Mouse (Mus musculus): ENCODE results near the gene Cbl.

The Cbl gene

GRCm38 (mm10) chr9:44233802-44234478 is at the start of gene Cbl:
TSS of gene Cbl (minus strand) at chr9:44234049.
- DNase-seq (ENCODE audit: low read depth, low spot score): peak; percentile 94

GRCm38 (mm10) chr9:44283183-44283582 is 49.3 kb upstream of the Cbl start:
- DNase-seq (ENCODE audit: low read depth, low spot score): no peak

GRCm38 (mm10) chr9:44269973-44270372 is 36.1 kb upstream of the Cbl start:
- DNase-seq (ENCODE audit: low read depth, low spot score): no peak

- no peak for DNase-seq (ENCODE audit: low read depth, low spot score)
Observed at GRCm38 (mm10) chr9:44269077-44269476, 35.2 kb upstream of the Cbl start.

GRCm38 (mm10) chr9:44268432-44268831 is 34.6 kb upstream of the Cbl start, which contains the start of gene Nlrx1:
TSS of gene Nlrx1 (minus strand) at chr9:44268599.
- no peak for DNase-seq (ENCODE audit: low read depth, low spot score)

GRCm38 (mm10) chr9:44268027-44268360 is 34.1 kb upstream of the Cbl start:
- peak; percentile 44 for DNase-seq (ENCODE audit: low read depth, low spot score)

GRCm38 (mm10) chr9:44267319-44268026 is 33.6 kb upstream of the Cbl start:
- DNase-seq (ENCODE audit: low read depth, low spot score): no peak

- peak; percentile 76 for DNase-seq (ENCODE audit: low read depth, low spot score)
Observed at GRCm38 (mm10) chr9:44266478-44267226, 32.8 kb upstream of the Cbl start.

- no peak for DNase-seq (ENCODE audit: low read depth, low spot score)
Observed at GRCm38 (mm10) chr9:44261388-44261787, 27.5 kb upstream of the Cbl start.

GRCm38 (mm10) chr9:44259014-44259413 is 25.2 kb upstream of the Cbl start:
- no peak for DNase-seq (ENCODE audit: low read depth, low spot score)

- no peak for DNase-seq (ENCODE audit: low read depth, low spot score)
Observed at GRCm38 (mm10) chr9:44256213-44256612, 22.4 kb upstream of the Cbl start.

GRCm38 (mm10) chr9:44255136-44255521 is 21.3 kb upstream of the Cbl start:
- no peak for DNase-seq (ENCODE audit: low read depth, low spot score)

GRCm38 (mm10) chr9:44254508-44255135 is 20.8 kb upstream of the Cbl start:
- DNase-seq (ENCODE audit: low read depth, low spot score): no peak

- DNase-seq (ENCODE audit: low read depth, low spot score): no peak
Observed at GRCm38 (mm10) chr9:44253441-44253840, 19.6 kb upstream of the Cbl start.

- DNase-seq (ENCODE audit: low read depth, low spot score): no peak
Observed at GRCm38 (mm10) chr9:44251314-44251713, 17.5 kb upstream of the Cbl start, which contains the start of gene Pdzd3. TSS of gene Pdzd3 (minus strand) at chr9:44251471.

GRCm38 (mm10) chr9:44250445-44250844 is 16.6 kb upstream of the Cbl start:
- DNase-seq (ENCODE audit: low read depth, low spot score): no peak

GRCm38 (mm10) chr9:44249181-44250146 is 15.6 kb upstream of the Cbl start:
- DNase-seq (ENCODE audit: low read depth, low spot score): no peak

GRCm38 (mm10) chr9:44247907-44248306 is 14.1 kb upstream of the Cbl start:
- DNase-seq (ENCODE audit: low read depth, low spot score): no peak

- DNase-seq (ENCODE audit: low read depth, low spot score): no peak
Observed at GRCm38 (mm10) chr9:44243621-44244020, 9.8 kb upstream of the Cbl start.

- no peak for DNase-seq (ENCODE audit: low read depth, low spot score)
Observed at GRCm38 (mm10) chr9:44241418-44241817, 7.6 kb upstream of the Cbl start.

- no peak for DNase-seq (ENCODE audit: low read depth, low spot score)
Observed at GRCm38 (mm10) chr9:44240911-44241310, 7.1 kb upstream of the Cbl start.
